Mouse (Mus musculus): ENCODE measurements at regions not wholly inside any gene's neighbourhood (a gene's known extent, or its start where the extent isn't known, plus 50 kb on each side); places are given as distances from the start of the nearest gene placed in this dataset.
"Not testable (repeated sequence)": the region's sequence is repeated elsewhere in the genome, so short reads cannot be mapped to it uniquely, and the experiment has no call there.

GRCm38 (mm10) chr2:128265014-128265990 lies 139.5 kb downstream of the Bcl2l11 start:
- DNase-seq (ENCODE audit: extremely low spot score in 1 of 2, low spot score in 1 of 2), result no peak

GRCm38 (mm10) chr2:128270377-128271129 lies 144.7 kb downstream of the Bcl2l11 start:
- no peak for DNase-seq (ENCODE audit: extremely low spot score in 1 of 2, low spot score in 1 of 2)

GRCm38 (mm10) chr2:128272789-128273188 lies 147.0 kb downstream of the Bcl2l11 start:
- no peak for DNase-seq (ENCODE audit: extremely low spot score in 1 of 2, low spot score in 1 of 2)

- DNase-seq (ENCODE audit: extremely low spot score in 1 of 2, low spot score in 1 of 2), result no peak
Measured at GRCm38 (mm10) chr2:128273292-128273691, 147.5 kb downstream of the Bcl2l11 start.

- DNase-seq (ENCODE audit: extremely low spot score in 1 of 2, low spot score in 1 of 2), result no peak
Measured at GRCm38 (mm10) chr2:128276337-128276736, 150.5 kb downstream of the Bcl2l11 start.

GRCm38 (mm10) chr2:128277387-128278123 lies 151.7 kb downstream of the Bcl2l11 start:
- no peak for DNase-seq (ENCODE audit: extremely low spot score in 1 of 2, low spot score in 1 of 2)

- DNase-seq (ENCODE audit: extremely low spot score in 1 of 2, low spot score in 1 of 2), result no peak
Measured at GRCm38 (mm10) chr2:128278124-128278432, 152.2 kb downstream of the Bcl2l11 start.

GRCm38 (mm10) chr2:128278608-128279081 lies 152.8 kb downstream of the Bcl2l11 start:
- peak in 1 of 2 experiments; percentile 39 for DNase-seq (ENCODE audit: extremely low spot score in 1 of 2, low spot score in 1 of 2)

- no peak for DNase-seq (ENCODE audit: extremely low spot score in 1 of 2, low spot score in 1 of 2)
Measured at GRCm38 (mm10) chr2:128279127-128279710, 153.4 kb downstream of the Bcl2l11 start.

GRCm38 (mm10) chr2:128282591-128282990 lies 156.8 kb downstream of the Bcl2l11 start:
- no peak for DNase-seq (ENCODE audit: extremely low spot score in 1 of 2, low spot score in 1 of 2)

GRCm38 (mm10) chr2:128284822-128285421 lies 159.1 kb downstream of the Bcl2l11 start:
- peak in 1 of 2 experiments; percentile 46 for DNase-seq (ENCODE audit: extremely low spot score in 1 of 2, low spot score in 1 of 2)

GRCm38 (mm10) chr2:128285457-128285856 lies 159.6 kb downstream of the Bcl2l11 start:
- peak in 1 of 2 experiments; percentile 5 for DNase-seq (ENCODE audit: extremely low spot score in 1 of 2, low spot score in 1 of 2)

GRCm38 (mm10) chr2:128288138-128288551 lies 162.3 kb downstream of the Bcl2l11 start:
- no peak for DNase-seq (ENCODE audit: extremely low spot score in 1 of 2, low spot score in 1 of 2)

GRCm38 (mm10) chr2:128290609-128291008 lies 164.8 kb downstream of the Bcl2l11 start:
- no peak for DNase-seq (ENCODE audit: extremely low spot score in 1 of 2, low spot score in 1 of 2)

- DNase-seq (ENCODE audit: extremely low spot score in 1 of 2, low spot score in 1 of 2), result no peak
Measured at GRCm38 (mm10) chr2:128294610-128295009, 168.8 kb downstream of the Bcl2l11 start.

GRCm38 (mm10) chr2:128295018-128295424 lies 169.2 kb downstream of the Bcl2l11 start:
- no peak for DNase-seq (ENCODE audit: extremely low spot score in 1 of 2, low spot score in 1 of 2)

GRCm38 (mm10) chr2:128295726-128296234 lies 169.9 kb downstream of the Bcl2l11 start:
- no peak for DNase-seq (ENCODE audit: extremely low spot score in 1 of 2, low spot score in 1 of 2)

GRCm38 (mm10) chr2:128296423-128296822 lies 170.6 kb downstream of the Bcl2l11 start:
- not testable (repeated sequence) for DNase-seq (ENCODE audit: extremely low spot score in 1 of 2, low spot score in 1 of 2)

GRCm38 (mm10) chr2:128296897-128297296 lies 171.1 kb downstream of the Bcl2l11 start:
- DNase-seq (ENCODE audit: extremely low spot score in 1 of 2, low spot score in 1 of 2), result no peak

- DNase-seq (ENCODE audit: extremely low spot score in 1 of 2, low spot score in 1 of 2), result no peak
Measured at GRCm38 (mm10) chr2:128297821-128298220, 172.0 kb downstream of the Bcl2l11 start.
